Mouse (Mus musculus) heart, embryonic 14.5 days (tissue): ENCODE results near the gene Vmn2r88. TPM values are rescaled to one million over a fixed set of nuclear protein-coding genes. Genes with fewer than 3 reads are reported as not detected.
"Not testable (repeated sequence)": the region's sequence is repeated elsewhere in the genome, so short reads cannot be mapped to it uniquely, and the experiment has no call there.

ENCODE experiments used
- ATAC-seq: fragments of 200-750 bp; cut with Nextera tagmentation; 2 replicates; pipeline ENCODE4 v1.8.0; 2017; ENCODE audit warnings: low read depth, moderate TSS enrichment; ENCODE audit not compliant: insufficient number of reproducible peaks, insufficient read depth, low FRiP score
- H3K27ac ChIP-seq, 2 experiments: fragments of 200-500 bp in 1 of 2; fragments of 300-500 bp in 1 of 2; sonication (generic) in 1 of 2; replicated peaks in 1 of 2; 2 replicates each; pipeline ENCODE4 v1.5.1; 2012 to 2014; ENCODE audit warnings: low read depth in 2 of 2, low read length in 2 of 2, control low read depth in 1 of 2, mild to moderate bottlenecking in 1 of 2, mixed read lengths in 1 of 2; ENCODE audit not compliant: control insufficient read depth in 1 of 2, insufficient read depth in 1 of 2
- H3K27me3 ChIP-seq: fragments of 300-500 bp; sonication (generic); 2 replicates; pipeline ENCODE4 v1.6.1; 2014; ENCODE audit warnings: mild to moderate bottlenecking, low read length, control low read depth; ENCODE audit not compliant: control insufficient read depth, insufficient read depth
- H3K36me3 ChIP-seq: fragments of 300-500 bp; sonication (generic); 2 replicates; pipeline ENCODE4 v1.6.1; 2014; ENCODE audit warnings: mild to moderate bottlenecking, control low read depth, low read length, mixed read lengths; ENCODE audit not compliant: control insufficient read depth, insufficient read depth
- H3K4me1 ChIP-seq, 2 experiments: fragments of 200-500 bp in 1 of 2; fragments of 300-500 bp in 1 of 2; sonication (generic) in 1 of 2; 2 replicates each; pipeline ENCODE4 v1.6.1; 2012 to 2014; ENCODE audit warnings: low read length in 2 of 2, control low read depth in 1 of 2, mixed read lengths in 1 of 2; ENCODE audit not compliant: control insufficient read depth in 2 of 2, insufficient read depth in 2 of 2
- H3K4me2 ChIP-seq: fragments of 300-500 bp; sonication (generic); 2 replicates; pipeline ENCODE4 v1.6.1; 2014; ENCODE audit warnings: mild to moderate bottlenecking, low read length
- H3K4me3 ChIP-seq, 2 experiments: fragments of 200-500 bp in 1 of 2; fragments of 300-500 bp in 1 of 2; sonication (generic) in 1 of 2; 2 replicates each; pipeline ENCODE4 v1.5.1; 2012 to 2014; ENCODE audit warnings: low read length in 2 of 2, mild to moderate bottlenecking in 2 of 2, control low read depth in 1 of 2, low read depth in 1 of 2, moderate library complexity in 1 of 2; ENCODE audit not compliant: control insufficient read depth in 1 of 2, insufficient read depth in 1 of 2
- H3K9ac ChIP-seq: fragments of 300-500 bp; sonication (generic); 2 replicates; pipeline ENCODE4 v1.6.1; 2014; ENCODE audit warnings: mild to moderate bottlenecking, low read length
- H3K9me3 ChIP-seq: fragments of 300-500 bp; sonication (generic); 2 replicates; pipeline ENCODE4 v1.6.1; 2016; ENCODE audit warnings: low read length, control low read depth; ENCODE audit not compliant: control insufficient read depth
- WGBS: fragments of 180-500 bp; shearing (Covaris S2); extraction: QIAGEN DNeasy Blood & Tissue Kit; methylation state at CpG from one replicate; pipeline ENCODE4 v1.1.7; 2014; 5-methylcytosine and 5-hydroxymethylcytosine counted together
- polyA plus RNA-seq: library from polyadenylated mRNA; unstranded; fragments of >200 nt; fragmentation: Nextera tagmentation; extraction: Ambion mirVana; gene quantifications from 2 replicates; pipeline ENCODE4 v1.2.1, GENCODE M21; 2014

Gene Vmn2r88
- polyA plus RNA-seq, 1 experiment from 2014 or later, result not detected

GRCm38 (mm10) chr14:51430138-51430537, 19.5 kb downstream of the Vmn2r88 start:
- not testable (repeated sequence) for H3K27me3 ChIP-seq, H3K9ac ChIP-seq, H3K9me3 ChIP-seq, H3K4me2 ChIP-seq, H3K27ac ChIP-seq, ATAC-seq, H3K4me1 ChIP-seq, H3K36me3 ChIP-seq, H3K4me3 ChIP-seq

GRCm38 (mm10) chr14:51434546-51434945, 23.9 kb downstream of the Vmn2r88 start:
- Histone ChIP-seq H3K4me2 (no peak overlapping the region), H3K36me3 (no peaks in the 10 kb centered on the region), H3K27ac (no peak overlapping the region), H3K4me1 (no peaks in the 10 kb centered on the region), H3K9ac (no peak overlapping the region), H3K4me3 (no peak overlapping the region), H3K27me3 (no peaks in the 10 kb centered on the region), H3K9me3 (peaks cover 17% of the 10 kb centered on the region)
- WGBS, result 88% methylated on average over 16 of the region's 16 CpGs
- peak; percentile 35; the same call in 1 of the 2 replicates for ATAC-seq

- no peaks in the 10 kb centered on the region for H3K4me1 ChIP-seq
- no peak overlapping the region for H3K4me2 ChIP-seq
- no peaks in the 10 kb centered on the region for H3K27me3 ChIP-seq
- WGBS, result 93% methylated on average over 26 of the region's 26 CpGs
- peaks cover 17% of the 10 kb centered on the region for H3K9me3 ChIP-seq
- H3K9ac ChIP-seq, result no peak overlapping the region
- peak; percentile 61; the same call in 1 of the 2 replicates for ATAC-seq
- H3K4me3 ChIP-seq, result no peak overlapping the region
- H3K36me3 ChIP-seq, result no peaks in the 10 kb centered on the region
- no peak overlapping the region for H3K27ac ChIP-seq
Measured at GRCm38 (mm10) chr14:51435020-51435419, 24.4 kb downstream of the Vmn2r88 start.

- Histone ChIP-seq H3K9ac (no peak overlapping the region), H3K4me3 (no peak overlapping the region), H3K4me1 (no peaks in the 10 kb centered on the region), H3K36me3 (no peaks in the 10 kb centered on the region), H3K27me3 (no peaks in the 10 kb centered on the region), H3K9me3 (peaks cover 17% of the 10 kb centered on the region), H3K27ac (no peak overlapping the region), H3K4me2 (no peak overlapping the region)
- ATAC-seq, result no peak
- WGBS, result 83% methylated on average over 4 of the region's 4 CpGs
Measured at GRCm38 (mm10) chr14:51438955-51439354, 28.3 kb downstream of the Vmn2r88 start.

GRCm38 (mm10) chr14:51451557-51451956, 40.9 kb downstream of the Vmn2r88 start, which contains the start of gene Vmn2r89:
Vmn2r89 (plus strand) TSS chr14:51451857.
- not testable (repeated sequence) for H3K4me3 ChIP-seq, H3K27me3 ChIP-seq, H3K9ac ChIP-seq, H3K4me2 ChIP-seq, H3K4me1 ChIP-seq, H3K9me3 ChIP-seq, H3K36me3 ChIP-seq, H3K27ac ChIP-seq, ATAC-seq
- WGBS, result 78% methylated on average over 2 of the region's 2 CpGs

Other genes with a start within 250 kb of the Vmn2r88 start
- gene Rnase2b, start 248.6 kb upstream of the Vmn2r88 start, polyA plus RNA-seq, result not detected in 2 replicates
- gene Ang2, start 211.7 kb upstream of the Vmn2r88 start, polyA plus RNA-seq, result not detected in 2 replicates
- not detected in 2 replicates for gene Ear14, start 207.4 kb upstream of the Vmn2r88 start, polyA plus RNA-seq
- gene Rnase2a, start 154.7 kb upstream of the Vmn2r88 start, polyA plus RNA-seq, result not detected in 2 replicates
- gene Gm7247, start 49.1 kb upstream of the Vmn2r88 start, polyA plus RNA-seq, result not detected in 2 replicates
- gene Vmn2r89, start 41.0 kb downstream of the Vmn2r88 start, polyA plus RNA-seq, result not detected in 2 replicates
- 0.16 TPM in 1 of 2 replicates, not detected in the other for gene Gm5622, start 142.0 kb downstream of the Vmn2r88 start, polyA plus RNA-seq
- gene Gm17175, start 163.2 kb downstream of the Vmn2r88 start, polyA plus RNA-seq, result not detected in 2 replicates
- gene Gm17174, start 181.3 kb downstream of the Vmn2r88 start, polyA plus RNA-seq, result not detected in 2 replicates
- gene Gm17078, start 200.5 kb downstream of the Vmn2r88 start, polyA plus RNA-seq, result not detected in 2 replicates
- gene Gm4181, start 224.8 kb downstream of the Vmn2r88 start, polyA plus RNA-seq, result not detected in 2 replicates